In genomic region chr3:138713141-138713540, GRCm38 (mm10) we compare ENCODE assay signal across 11 mouse cellular contexts. TPM values are rescaled to one million over a fixed set of nuclear protein-coding genes. Genes with fewer than 3 reads are reported as not detected.
DNase-seq lines count a peak whose midpoint lies in the region; ATAC-seq and TF ChIP-seq lines count a peak whose summit lies in the region.
"Had no signal": no experiment of that assay in that cellular context is flagged by ENCODE, and none has a peak within 500 bp of the region (broad histone marks: within the 10 kb centered on the region; RNA-seq: fewer than 3 reads in every experiment).

No protein-coding gene starts in this region.

- no peaks in the 10 kb centered on the region for H3K4me1 ChIP-seq in intestine, postnatal 0 days (replicated peaks; ENCODE audit: control insufficient read depth, insufficient read depth, low read length)
- no peaks in the 10 kb centered on the region for H3K4me1 ChIP-seq in intestine, embryonic 15.5 days (replicated peaks)
- 0 out of 2 replicates have a peak, but pooled peaks cover 3% of the 10 kb centered on the region for H3K4me1 ChIP-seq in midbrain, postnatal 0 days (ENCODE audit: insufficient read depth, low read length)
- H3K4me1 ChIP-seq in midbrain, embryonic 10.5 days = peaks cover 4% of the 10 kb centered on the region
- 0 out of 2 replicates have a peak, but pooled peaks cover 3% of the 10 kb centered on the region for H3K4me1 ChIP-seq in forebrain, embryonic 16.5 days (replicated peaks; ENCODE audit: control insufficient read depth, insufficient read depth, low read length)
- H3K4me1 ChIP-seq: neural tube, embryonic 12.5 days had no signal

- peak; percentile 52 for DNase-seq in midbrain, postnatal 0 days (ENCODE audit: low spot score)
- no peak for DNase-seq in midbrain, embryonic 10.5 days (ENCODE audit: low spot score)
- DNase-seq in cerebellum, adult 8-10 months = peak; percentile 29
- no peak for DNase-seq in urinary bladder, postnatal 25 days (ENCODE audit: low spot score)
- DNase-seq: kidney, adult 8-10 months; right cerebral cortex, postnatal 14 days had no signal

- no peaks in the 10 kb centered on the region for H3K27me3 ChIP-seq in intestine, postnatal 0 days (replicated peaks; ENCODE audit: control insufficient read depth, insufficient read depth, low read length)
- no peaks in the 10 kb centered on the region for H3K27me3 ChIP-seq in intestine, embryonic 15.5 days (replicated peaks)
- no peaks in the 10 kb centered on the region for H3K27me3 ChIP-seq in midbrain, postnatal 0 days (ENCODE audit: insufficient read depth, low read length)
- H3K27me3 ChIP-seq in midbrain, embryonic 10.5 days (ENCODE audit: low read depth, poor library complexity, severe bottlenecking) = no peaks in the 10 kb centered on the region
- no peaks in the 10 kb centered on the region for H3K27me3 ChIP-seq in forebrain, embryonic 16.5 days (replicated peaks; ENCODE audit: control insufficient read depth, insufficient read depth, low read length)
- H3K27me3 ChIP-seq: heart, embryonic 13.5 days; neural tube, embryonic 12.5 days had no signal

- WGBS in intestine, postnatal 0 days = 54% methylated on average over 6 of the region's 6 CpGs
- 65% methylated on average over 6 of the region's 6 CpGs for WGBS in intestine, embryonic 15.5 days
- WGBS in midbrain, postnatal 0 days = 63% methylated on average over 6 of the region's 6 CpGs
- WGBS in midbrain, embryonic 10.5 days = 67% methylated on average over 6 of the region's 6 CpGs
- WGBS in forebrain, embryonic 16.5 days = 43% methylated on average over 6 of the region's 6 CpGs

- no peak overlapping the region for H3K4me2 ChIP-seq in intestine, postnatal 0 days (replicated peaks; ENCODE audit: low read depth)
- H3K4me2 ChIP-seq in intestine, embryonic 15.5 days (replicated peaks) = no peak overlapping the region
- no peak overlapping the region for H3K4me2 ChIP-seq in midbrain, postnatal 0 days (ENCODE audit: low read depth, low read length, poor library complexity, severe bottlenecking)
- H3K4me2 ChIP-seq in forebrain, embryonic 16.5 days (ENCODE audit: low read length) = no peak overlapping the region
- H3K4me2 ChIP-seq: heart, embryonic 13.5 days; neural tube, embryonic 12.5 days had no signal

- TF ChIP-seq CTCF in intestine, postnatal 0 days (IDR thresholded peaks at IDR 0.05; ENCODE audit: low read depth) = peak; percentile 35
- TF ChIP-seq CTCF in midbrain, postnatal 0 days (IDR thresholded peaks at IDR 0.05) = peak; percentile 48

- no peak overlapping the region for H3K4me3 ChIP-seq in intestine, postnatal 0 days (ENCODE audit: low read depth, low read length)
- H3K4me3 ChIP-seq in intestine, embryonic 15.5 days (replicated peaks) = no peak overlapping the region
- no peak overlapping the region for H3K4me3 ChIP-seq in midbrain, postnatal 0 days (ENCODE audit: low read depth, low read length)
- H3K4me3 ChIP-seq in midbrain, embryonic 10.5 days = no peak overlapping the region
- no peak overlapping the region for H3K4me3 ChIP-seq in forebrain, embryonic 16.5 days (replicated peaks; ENCODE audit: low read length)
- H3K4me3 ChIP-seq: heart, embryonic 13.5 days; neural tube, embryonic 12.5 days had no signal

- H3K9ac ChIP-seq in intestine, postnatal 0 days (ENCODE audit: low read depth, low read length) = no peak overlapping the region
- no peak overlapping the region for H3K9ac ChIP-seq in intestine, embryonic 15.5 days
- H3K9ac ChIP-seq in midbrain, postnatal 0 days (replicated peaks; ENCODE audit: low read length, poor library complexity, severe bottlenecking) = no peak overlapping the region
- H3K9ac ChIP-seq in forebrain, embryonic 16.5 days (replicated peaks; ENCODE audit: low read depth, low read length) = no peak overlapping the region
- H3K9ac ChIP-seq: heart, embryonic 13.5 days; neural tube, embryonic 12.5 days had no signal

- H3K27ac ChIP-seq in intestine, postnatal 0 days (ENCODE audit: low read depth, low read length) = no peak overlapping the region
- no peak overlapping the region for H3K27ac ChIP-seq in intestine, embryonic 15.5 days
- no peak overlapping the region for H3K27ac ChIP-seq in midbrain, postnatal 0 days (ENCODE audit: low read depth, low read length)
- no peak overlapping the region for H3K27ac ChIP-seq in midbrain, embryonic 10.5 days (replicated peaks)
- no peak overlapping the region for H3K27ac ChIP-seq in forebrain, embryonic 16.5 days (ENCODE audit: low read length)
- H3K27ac ChIP-seq: heart, embryonic 13.5 days; neural tube, embryonic 12.5 days had no signal

- H3K36me3 ChIP-seq in intestine, postnatal 0 days (ENCODE audit: control insufficient read depth, insufficient read depth) = no peaks in the 10 kb centered on the region
- no peaks in the 10 kb centered on the region for H3K36me3 ChIP-seq in intestine, embryonic 15.5 days
- no peaks in the 10 kb centered on the region for H3K36me3 ChIP-seq in midbrain, postnatal 0 days (ENCODE audit: insufficient read depth, low read length)
- no peaks in the 10 kb centered on the region for H3K36me3 ChIP-seq in midbrain, embryonic 10.5 days
- H3K36me3 ChIP-seq in forebrain, embryonic 16.5 days (ENCODE audit: control insufficient read depth, insufficient read depth) = no peaks in the 10 kb centered on the region
- H3K36me3 ChIP-seq: heart, embryonic 13.5 days; neural tube, embryonic 12.5 days had no signal

- no peaks in the 10 kb centered on the region for H3K9me3 ChIP-seq in intestine, postnatal 0 days (ENCODE audit: control insufficient read depth)
- no peaks in the 10 kb centered on the region for H3K9me3 ChIP-seq in intestine, embryonic 15.5 days
- H3K9me3 ChIP-seq in midbrain, postnatal 0 days (ENCODE audit: low read length) = no peaks in the 10 kb centered on the region
- H3K9me3 ChIP-seq in midbrain, embryonic 10.5 days (replicated peaks) = no peaks in the 10 kb centered on the region
- no peaks in the 10 kb centered on the region for H3K9me3 ChIP-seq in forebrain, embryonic 16.5 days (ENCODE audit: control insufficient read depth, low read length)
- H3K9me3 ChIP-seq: heart, embryonic 13.5 days; neural tube, embryonic 12.5 days had no signal

- no peak for ATAC-seq in intestine, postnatal 0 days
- ATAC-seq in intestine, embryonic 15.5 days = no peak
- ATAC-seq in midbrain, postnatal 0 days (ENCODE audit: low FRiP score) = no peak
- peak; percentile 21; the same call in 1 of the 2 replicates for ATAC-seq in forebrain, embryonic 16.5 days

RNA-seq across cellular contexts. Expression of gene Tspan5, which starts 28.9 kb away (rescaled TPM):
- 6.4 and 7.4 TPM in 2 replicates for polyA plus RNA-seq in intestine, postnatal 0 days (2015; fragmentation: Nextera tagmentation; extraction: Ambion mirVana)
- 17.8 and 18.4 TPM in 2 replicates for polyA plus RNA-seq in intestine, embryonic 15.5 days (2015; fragmentation: Nextera tagmentation; extraction: Ambion mirVana)
- total RNA-seq in midbrain, postnatal 0 days (2014; rRNA removed) = 156 and 165 TPM in 2 replicates
- polyA plus RNA-seq in midbrain, postnatal 0 days (2015; fragmentation: Nextera tagmentation; extraction: Ambion mirVana) = 97.8 and 99.4 TPM in 2 replicates
- 28.1 and 31.7 TPM in 2 replicates for polyA plus RNA-seq in midbrain, embryonic 10.5 days (2016; fragmentation: Nextera tagmentation; extraction: Ambion mirVana)
- polyA plus RNA-seq in forebrain, embryonic 16.5 days (2015; fragmentation: Nextera tagmentation; extraction: Ambion mirVana) = 98.7 and 113 TPM in 2 replicates

Comparison
In these comparisons a context has a peak if more than half of its experiments do, and no peak if none do; other contexts are left out.
1. DNase-seq: peak in midbrain, postnatal 0 days (single experiment) and cerebellum, adult 8-10 months (single experiment); none in midbrain, embryonic 10.5 days (single experiment) and urinary bladder, postnatal 25 days (single experiment).